Mouse (Mus musculus): ENCODE data around the gene Nudt1. TPM values are rescaled to one million over a fixed set of nuclear protein-coding genes. Genes with fewer than 3 reads are reported as not detected.

The Nudt1 gene
- polyA plus RNA-seq, 1 experiment from 2014 or later, result 47.1 TPM

DNA sequence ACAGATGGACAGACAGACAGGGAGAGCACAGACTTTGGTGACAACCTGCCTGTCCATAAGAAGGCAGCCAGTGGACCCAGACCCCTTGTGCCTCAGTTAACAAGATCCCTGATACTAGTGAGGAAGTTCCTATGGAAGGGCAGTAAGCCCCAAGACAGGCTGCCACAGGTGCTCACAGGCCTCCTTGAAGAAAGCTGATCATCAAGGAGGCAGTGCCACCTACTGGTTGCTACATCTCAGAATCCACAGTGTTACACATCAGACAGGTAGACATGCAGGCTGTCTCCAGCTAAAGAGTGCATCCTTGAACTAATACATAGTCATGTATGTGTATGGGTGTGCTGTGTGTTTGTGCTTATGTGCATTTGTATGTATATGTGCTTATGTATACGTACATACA lies 29.3 kb upstream of the Nudt1 start:
- ATAC-seq (ENCODE audit: insufficient read depth, low FRiP score, low TSS enrichment) (no peak), DNase-seq (ENCODE audit: low spot score) (peak; percentile 63)
- Histone ChIP-seq H3K27me3 (ENCODE audit: control insufficient read depth, insufficient read depth, low read length) (no peaks in the 10 kb centered on the region), H3K27ac (ENCODE audit: low read depth, low read length) (no peak overlapping the region), H3K4me2 (ENCODE audit: low read depth) (no peak overlapping the region), H3K4me3 (ENCODE audit: low read depth, low read length) (no peak overlapping the region), H3K9ac (ENCODE audit: low read length) (no peak overlapping the region), H3K9me3 (ENCODE audit: control insufficient read depth, low read length) (no peaks in the 10 kb centered on the region), H3K36me3 (ENCODE audit: control insufficient read depth, insufficient read depth, low read length) (peaks cover 10% of the 10 kb centered on the region), H3K4me1 (ENCODE audit: control insufficient read depth, insufficient read depth, low read length) (no peaks in the 10 kb centered on the region)
- WGBS, result 83% methylated on average over 1 of the region's 1 CpGs

GRCm38 (mm10) chr5:140298291-140298690 lies 23.2 kb upstream of the Nudt1 start:
- Histone ChIP-seq H3K4me3 (ENCODE audit: low read depth, low read length) (no peak overlapping the region), H3K27ac (ENCODE audit: low read depth, low read length) (no peak overlapping the region), H3K27me3 (ENCODE audit: control insufficient read depth, insufficient read depth, low read length) (no peaks in the 10 kb centered on the region), H3K4me1 (ENCODE audit: control insufficient read depth, insufficient read depth, low read length) (no peaks in the 10 kb centered on the region), H3K9ac (ENCODE audit: low read length) (no peak overlapping the region), H3K9me3 (ENCODE audit: control insufficient read depth, low read length) (no peaks in the 10 kb centered on the region), H3K36me3 (ENCODE audit: control insufficient read depth, insufficient read depth, low read length) (peaks cover 20% of the 10 kb centered on the region), H3K4me2 (ENCODE audit: low read depth) (no peak overlapping the region)
- DNase-seq (ENCODE audit: low spot score), result no peak
- 85% methylated on average over 3 of the region's 4 CpGs for WGBS
- no peak for ATAC-seq (ENCODE audit: insufficient read depth, low FRiP score, low TSS enrichment)

DNA sequence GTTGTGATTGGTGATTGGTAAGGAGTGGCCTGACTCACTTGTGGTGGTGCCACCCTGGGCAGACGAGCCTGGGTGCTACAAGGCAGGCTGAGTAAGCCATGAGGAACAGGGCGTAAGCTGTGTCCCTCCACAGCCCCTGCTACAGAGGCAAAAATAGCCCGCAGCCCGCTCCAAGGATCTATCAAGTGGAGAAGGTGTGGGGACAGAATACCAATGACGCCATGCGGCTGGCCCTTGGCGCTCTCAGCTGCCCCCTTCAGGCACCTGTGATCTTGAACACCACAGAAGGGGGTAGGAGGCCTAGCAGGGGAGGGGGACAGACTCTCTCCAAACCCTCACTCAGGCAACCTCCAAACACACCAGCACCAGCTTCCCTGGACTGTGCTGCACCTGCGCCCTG lies 15.4 kb upstream of the Nudt1 start:
- WGBS, result 86% methylated on average over 8 of the region's 8 CpGs
- Histone ChIP-seq H3K4me3 (ENCODE audit: low read depth, low read length) (no peak overlapping the region), H3K27me3 (ENCODE audit: control insufficient read depth, insufficient read depth, low read length) (no peaks in the 10 kb centered on the region), H3K36me3 (ENCODE audit: control insufficient read depth, insufficient read depth, low read length) (peaks cover 24% of the 10 kb centered on the region), H3K9ac (ENCODE audit: low read length) (no peak overlapping the region), H3K9me3 (ENCODE audit: control insufficient read depth, low read length) (no peaks in the 10 kb centered on the region), H3K4me2 (ENCODE audit: low read depth) (no peak overlapping the region), H3K27ac (ENCODE audit: low read depth, low read length) (no peak overlapping the region), H3K4me1 (ENCODE audit: control insufficient read depth, insufficient read depth, low read length) (no peaks in the 10 kb centered on the region)
- no peak for DNase-seq (ENCODE audit: low spot score)
- ATAC-seq (ENCODE audit: insufficient read depth, low FRiP score, low TSS enrichment), result no peak

- H3K4me1 ChIP-seq (ENCODE audit: control insufficient read depth, insufficient read depth, low read length), result no peaks in the 10 kb centered on the region
- no peak overlapping the region for H3K27ac ChIP-seq (ENCODE audit: low read depth, low read length)
- H3K27me3 ChIP-seq (ENCODE audit: control insufficient read depth, insufficient read depth, low read length), result no peaks in the 10 kb centered on the region
- H3K9me3 ChIP-seq (ENCODE audit: control insufficient read depth, low read length), result no peaks in the 10 kb centered on the region
- DNase-seq (ENCODE audit: low spot score), result no peak
- peaks cover 15% of the 10 kb centered on the region for H3K36me3 ChIP-seq (ENCODE audit: control insufficient read depth, insufficient read depth, low read length)
- no peak overlapping the region for H3K4me3 ChIP-seq (ENCODE audit: low read depth, low read length)
- H3K4me2 ChIP-seq (ENCODE audit: low read depth), result no peak overlapping the region
- no peak overlapping the region for H3K9ac ChIP-seq (ENCODE audit: low read length)
- WGBS, result 94% methylated on average over 14 of the region's 14 CpGs
- ATAC-seq (ENCODE audit: insufficient read depth, low FRiP score, low TSS enrichment), result no peak
Measured at GRCm38 (mm10) chr5:140307602-140308001, 13.9 kb upstream of the Nudt1 start.

DNA sequence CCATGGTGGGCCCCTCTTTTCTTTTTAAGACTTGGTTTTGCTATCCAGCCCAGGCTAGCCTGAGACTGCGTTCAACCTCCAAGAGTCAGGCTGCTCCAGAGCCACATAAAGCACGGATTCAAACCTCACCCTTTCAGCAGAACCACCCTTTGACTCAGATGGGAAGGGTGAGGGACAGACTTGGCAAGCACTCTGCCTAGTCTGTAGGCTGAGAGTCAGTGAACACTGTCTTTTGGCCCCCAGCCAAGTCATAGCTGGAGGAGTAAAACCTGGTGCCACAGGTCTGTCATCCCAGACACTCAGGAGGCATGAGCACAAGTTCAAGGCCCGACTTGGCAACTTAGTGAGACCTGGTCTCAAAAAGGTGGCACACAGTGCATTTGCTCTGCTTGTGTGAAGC lies 4.7 kb upstream of the Nudt1 start:
- Histone ChIP-seq H3K27ac (ENCODE audit: low read depth, low read length) (no peak overlapping the region), H3K4me1 (ENCODE audit: control insufficient read depth, insufficient read depth, low read length) (peaks cover 3% of the 10 kb centered on the region; the same call in 1 of the 2 replicates), H3K9ac (ENCODE audit: low read length) (no peak overlapping the region), H3K4me2 (ENCODE audit: low read depth) (no peak overlapping the region), H3K9me3 (ENCODE audit: control insufficient read depth, low read length) (no peaks in the 10 kb centered on the region), H3K36me3 (ENCODE audit: control insufficient read depth, insufficient read depth, low read length) (peaks cover 4% of the 10 kb centered on the region; the same call in 1 of the 2 replicates), H3K27me3 (ENCODE audit: control insufficient read depth, insufficient read depth, low read length) (no peaks in the 10 kb centered on the region), H3K4me3 (ENCODE audit: low read depth, low read length) (no peak overlapping the region)
- DNase-seq (ENCODE audit: low spot score) (no peak), ATAC-seq (ENCODE audit: insufficient read depth, low FRiP score, low TSS enrichment) (no peak)
- 86% methylated on average over 3 of the region's 3 CpGs for WGBS

DNA sequence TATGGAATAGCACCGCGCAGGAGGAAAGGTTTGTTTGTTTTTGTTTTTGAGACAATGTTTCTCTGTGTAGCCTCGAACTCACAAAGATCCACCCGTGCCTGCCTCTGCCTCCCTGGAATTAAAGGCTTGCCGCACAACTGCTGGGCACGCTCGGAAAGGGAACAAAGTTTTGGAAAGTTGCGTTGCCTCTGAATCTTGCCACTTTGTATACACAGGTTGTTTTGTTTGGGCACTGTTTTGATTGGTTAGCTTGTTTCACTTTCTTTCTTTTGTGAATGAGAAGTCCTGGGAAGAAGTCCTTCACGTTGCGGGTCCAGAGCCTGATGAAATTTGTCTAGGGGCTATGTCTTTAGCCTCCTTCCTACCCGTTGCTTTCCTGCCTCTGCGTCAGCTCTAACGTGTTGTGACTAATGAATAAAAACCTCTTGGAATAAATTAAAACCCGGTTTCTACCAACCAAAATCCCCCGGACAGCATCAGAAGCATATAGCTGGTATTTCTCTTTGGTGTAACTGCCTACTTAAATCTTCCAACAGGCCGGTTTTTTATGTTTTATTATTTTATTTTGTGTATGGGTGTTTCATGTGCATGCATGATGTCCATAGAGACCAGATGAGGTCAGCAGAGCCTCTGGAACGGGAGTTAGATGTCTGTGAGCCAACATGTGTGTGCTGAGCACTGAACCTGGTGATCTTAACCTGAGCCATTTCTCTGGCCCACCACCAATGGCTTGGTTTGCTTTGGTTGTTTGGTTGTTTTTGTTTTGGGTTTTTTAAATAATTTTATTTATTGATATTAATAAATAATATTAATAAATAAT lies 510 bp downstream of the Nudt1 start:
- peak; percentile 17; the same call in 1 of the 2 replicates for ATAC-seq (ENCODE audit: insufficient read depth, low FRiP score, low TSS enrichment)

DNA sequence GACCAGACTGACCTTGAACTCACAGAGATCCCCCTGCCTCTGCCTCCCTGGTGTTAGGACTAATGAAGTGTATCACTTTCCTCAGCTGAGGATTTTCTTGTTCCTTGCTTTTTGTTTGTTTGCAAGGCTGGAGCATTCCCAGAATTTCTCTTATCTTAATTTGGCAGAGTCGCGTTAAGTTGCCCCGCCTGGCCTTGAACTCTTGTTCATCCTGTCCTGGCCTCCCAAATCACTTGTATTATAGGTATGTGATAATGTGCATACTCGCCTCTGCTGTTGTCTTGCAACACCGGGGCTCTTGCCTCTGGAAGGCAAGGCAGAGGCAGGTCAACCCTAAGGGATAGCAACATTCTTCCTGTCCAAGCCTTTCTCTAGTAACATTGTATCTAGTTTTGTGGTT lies 2.6 kb downstream of the Nudt1 start:
- 88% methylated on average over 5 of the region's 5 CpGs for WGBS
- H3K27ac ChIP-seq (ENCODE audit: low read depth, low read length), result no peak overlapping the region
- H3K4me1 ChIP-seq (ENCODE audit: control insufficient read depth, insufficient read depth, low read length), result peaks cover 3% of the 10 kb centered on the region; the same call in 1 of the 2 replicates
- no peaks in the 10 kb centered on the region for H3K36me3 ChIP-seq (ENCODE audit: control insufficient read depth, insufficient read depth, low read length)
- no peaks in the 10 kb centered on the region for H3K27me3 ChIP-seq (ENCODE audit: control insufficient read depth, insufficient read depth, low read length)
- DNase-seq (ENCODE audit: low spot score), result no peak
- H3K9ac ChIP-seq (ENCODE audit: low read length), result no peak overlapping the region
- no peaks in the 10 kb centered on the region for H3K9me3 ChIP-seq (ENCODE audit: control insufficient read depth, low read length)
- H3K4me2 ChIP-seq (ENCODE audit: low read depth), result no peak overlapping the region
- H3K4me3 ChIP-seq (ENCODE audit: low read depth, low read length), result no peak overlapping the region
- ATAC-seq (ENCODE audit: insufficient read depth, low FRiP score, low TSS enrichment), result no peak

More for the DNA sequence above, 510 bp downstream of the Nudt1 start:
- H3K9ac ChIP-seq (ENCODE audit: low read length), result peak overlapping the region; percentile 99
- no peak for DNase-seq (ENCODE audit: low spot score)
- H3K4me1 ChIP-seq (ENCODE audit: control insufficient read depth, insufficient read depth, low read length), result peaks cover 3% of the 10 kb centered on the region; the same call in 1 of the 2 replicates
- H3K4me3 ChIP-seq (ENCODE audit: low read depth, low read length), result peak overlapping the region; percentile 95
- H3K36me3 ChIP-seq (ENCODE audit: control insufficient read depth, insufficient read depth, low read length), result no peaks in the 10 kb centered on the region
- H3K9me3 ChIP-seq (ENCODE audit: control insufficient read depth, low read length), result no peaks in the 10 kb centered on the region
- 3% methylated on average over 17 of the region's 17 CpGs for WGBS
- no peaks in the 10 kb centered on the region for H3K27me3 ChIP-seq (ENCODE audit: control insufficient read depth, insufficient read depth, low read length)
- peak overlapping the region; percentile 69 for H3K4me2 ChIP-seq (ENCODE audit: low read depth)
- no peak overlapping the region; the same call in 1 of the 2 replicates for H3K27ac ChIP-seq (ENCODE audit: low read depth, low read length)

GRCm38 (mm10) chr5:140331615-140332512 lies 10.4 kb downstream of the Nudt1 start, which contains the start of gene Mrm2:
Mrm2 (minus strand) TSS chr5:140331898.
- Histone ChIP-seq H3K36me3 (ENCODE audit: control insufficient read depth, insufficient read depth, low read length) (peaks cover 2% of the 10 kb centered on the region; the same call in 1 of the 2 replicates), H3K4me1 (ENCODE audit: control insufficient read depth, insufficient read depth, low read length) (peaks cover 8% of the 10 kb centered on the region; the same call in 1 of the 2 replicates), H3K9me3 (ENCODE audit: control insufficient read depth, low read length) (no peaks in the 10 kb centered on the region), H3K9ac (ENCODE audit: low read length) (peak within 1 kb of the TSS; percentile 74), H3K4me3 (ENCODE audit: low read depth, low read length) (peak within 1 kb of the TSS; percentile 74), H3K4me2 (ENCODE audit: low read depth) (peak within 1 kb of the TSS; percentile 85), H3K27me3 (ENCODE audit: control insufficient read depth, insufficient read depth, low read length) (no peaks in the 10 kb centered on the region), H3K27ac (ENCODE audit: low read depth, low read length) (peak within 1 kb of the TSS; percentile 84)
- WGBS, result under 1% methylated on average over 39 of the region's 39 CpGs
- ATAC-seq (ENCODE audit: insufficient read depth, low FRiP score, low TSS enrichment), result peak; percentile 73
- DNase-seq (ENCODE audit: low spot score), result peak; percentile 89

Data from neural tube, embryonic 11.5 days (tissue).